ENCODE assay signal across 25 mouse cellular contexts in genomic region chr4:10399649-10400048, GRCm38 (mm10).
DNase-seq lines count a peak whose midpoint lies in the region; ATAC-seq and TF ChIP-seq lines count a peak whose summit lies in the region.
"Had no signal": no experiment of that assay in that cellular context is flagged by ENCODE, and none has a peak within 500 bp of the region (broad histone marks: within the 10 kb centered on the region; RNA-seq: fewer than 3 reads in every experiment).

No protein-coding gene starts in this region.

- H3K9me3 ChIP-seq in E14TG2a.4 (ENCODE audit: low read length) = peaks cover 12% of the 10 kb centered on the region; the same call in 1 of the 2 replicates
- H3K9me3 ChIP-seq in midbrain, embryonic 15.5 days = no peaks in the 10 kb centered on the region
- no peaks in the 10 kb centered on the region for H3K9me3 ChIP-seq in heart, embryonic 11.5 days (replicated peaks; ENCODE audit: control insufficient read depth, low read length)
- H3K9me3 ChIP-seq: embryonic facial prominence, embryonic 10.5 days; embryonic facial prominence, embryonic 12.5 days; forebrain, embryonic 13.5 days; forebrain, embryonic 15.5 days; G1E had no signal

- H3K4me1 ChIP-seq in E14TG2a.4 (replicated peaks; ENCODE audit: low read depth, low read length) = peaks cover 30% of the 10 kb centered on the region
- no peaks in the 10 kb centered on the region for H3K4me1 ChIP-seq in midbrain, embryonic 15.5 days
- H3K4me1 ChIP-seq in heart, embryonic 11.5 days (ENCODE audit: control insufficient read depth, insufficient read depth, low read length) = 0 out of 2 replicates have a peak, but pooled peaks cover under 1% of the 10 kb centered on the region
- H3K4me1 ChIP-seq: embryonic facial prominence, embryonic 12.5 days; forebrain, embryonic 13.5 days; forebrain, embryonic 15.5 days had no signal

- H3K27ac ChIP-seq in midbrain, embryonic 15.5 days = no peak overlapping the region
- H3K27ac ChIP-seq in heart, embryonic 11.5 days (ENCODE audit: low read depth, low read length) = no peak overlapping the region
- H3K27ac ChIP-seq: embryonic facial prominence, embryonic 10.5 days; embryonic facial prominence, embryonic 12.5 days; forebrain, embryonic 13.5 days; forebrain, embryonic 15.5 days had no signal

- 31% methylated on average over 1 of the region's 1 CpGs for WGBS in midbrain, embryonic 15.5 days
- WGBS in heart, embryonic 11.5 days (ENCODE audit: insufficient replicate concordance) = 41% methylated on average over 1 of the region's 1 CpGs

- H3K27me3 ChIP-seq in E14TG2a.4 (ENCODE audit: insufficient read depth, low read length) = no peaks in the 10 kb centered on the region
- no peaks in the 10 kb centered on the region for H3K27me3 ChIP-seq in midbrain, embryonic 15.5 days (replicated peaks)
- H3K27me3 ChIP-seq in heart, embryonic 11.5 days (ENCODE audit: control insufficient read depth, insufficient read depth, low read length) = no peaks in the 10 kb centered on the region
- H3K27me3 ChIP-seq: CH12.LX; embryonic facial prominence, embryonic 12.5 days; forebrain, embryonic 13.5 days; forebrain, embryonic 15.5 days; Patski had no signal

- no peak overlapping the region for H3K9ac ChIP-seq in midbrain, embryonic 15.5 days
- no peak overlapping the region for H3K9ac ChIP-seq in heart, embryonic 11.5 days (ENCODE audit: low read depth, low read length)
- H3K9ac ChIP-seq: embryonic facial prominence, embryonic 12.5 days; forebrain, embryonic 13.5 days; forebrain, embryonic 15.5 days; forebrain, postnatal 0 days had no signal

- TF ChIP-seq CTCF in E14TG2a.4 (conservative IDR thresholded peaks at IDR 0.05; ENCODE audit: low read length) = no peak

- no peak overlapping the region for H3K4me2 ChIP-seq in midbrain, embryonic 15.5 days
- H3K4me2 ChIP-seq in heart, embryonic 11.5 days = no peak overlapping the region
- H3K4me2 ChIP-seq: embryonic facial prominence, embryonic 12.5 days; forebrain, embryonic 13.5 days; forebrain, embryonic 15.5 days had no signal

- peak; percentile 97 for DNase-seq in ES-CJ7 (ENCODE audit: low read depth, low spot score)
- DNase-seq in R1 (ENCODE audit: low read depth, low spot score) = peak; percentile 98
- peak; percentile 91 for DNase-seq in ZHBTc4 (ENCODE audit: low read depth, low spot score)
- no peak for DNase-seq in cerebellum, adult 9-10 months
- DNase-seq: adrenal gland, adult 2 months; adrenal gland, postnatal 10 days; adrenal gland, postnatal 25 days; B cell, adult 2 months; cerebellum, adult 11 months; cerebellum, adult 18-20 months; cerebellum, adult 8-10 months; cerebellum, postnatal 10 days; cerebellum, postnatal 25 days; forebrain, postnatal 0 days had no signal

- H3K4me3 ChIP-seq in E14TG2a.4 (replicated peaks; ENCODE audit: low read length) = 0 out of 2 replicates have a peak overlapping the region, but pooled peaks have one; percentile 17
- H3K4me3 ChIP-seq in midbrain, embryonic 15.5 days = no peak overlapping the region
- no peak overlapping the region for H3K4me3 ChIP-seq in heart, embryonic 11.5 days (ENCODE audit: low read depth, low read length)
- H3K4me3 ChIP-seq: embryonic facial prominence, embryonic 10.5 days; embryonic facial prominence, embryonic 12.5 days; forebrain, embryonic 13.5 days; forebrain, embryonic 15.5 days had no signal

- H3K36me3 ChIP-seq in E14TG2a.4 (ENCODE audit: insufficient read depth, low read length) = no peaks in the 10 kb centered on the region; the same call in 1 of the 2 replicates
- H3K36me3 ChIP-seq in midbrain, embryonic 15.5 days (replicated peaks) = no peaks in the 10 kb centered on the region
- H3K36me3 ChIP-seq in heart, embryonic 11.5 days (ENCODE audit: control insufficient read depth, insufficient read depth, low read length) = no peaks in the 10 kb centered on the region
- H3K36me3 ChIP-seq: embryonic facial prominence, embryonic 10.5 days; embryonic facial prominence, embryonic 12.5 days; forebrain, embryonic 15.5 days; G1E had no signal

- no peak for ATAC-seq in midbrain, embryonic 15.5 days (replicated peaks)
- ATAC-seq in heart, embryonic 11.5 days (replicated peaks; ENCODE audit: insufficient number of reproducible peaks, low FRiP score, low TSS enrichment) = no peak
- ATAC-seq: CD4-positive, CD25-positive, alpha-beta regulatory T cell, adult 4 months; forebrain, embryonic 13.5 days; forebrain, embryonic 15.5 days; forebrain, postnatal 0 days; Patski had no signal
